Mouse (Mus musculus) lung, embryonic 15.5 days (tissue): ENCODE measurements around the gene Adgrb2. TPM values are rescaled to one million over a fixed set of nuclear protein-coding genes. Genes with fewer than 3 reads are reported as not detected.

Experiments used
- ATAC-seq: fragments of 200-750 bp; cut with Nextera tagmentation; 2 replicates; pipeline ENCODE4 v1.8.0; 2017; ENCODE audit warnings: moderate number of reproducible peaks, borderline replicate concordance; ENCODE audit not compliant: low FRiP score, low TSS enrichment; ENCODE audit errors: extremely low read depth
- H3K27ac ChIP-seq: fragments of 300-500 bp; sonication (generic); 2 replicates; pipeline ENCODE4 v1.5.1; 2015; ENCODE audit warnings: moderate library complexity, mild to moderate bottlenecking, inconsistent platforms
- H3K27me3 ChIP-seq: fragments of 300-500 bp; sonication (generic); 2 replicates; pipeline ENCODE4 v1.6.1; 2015; ENCODE audit warnings: inconsistent platforms
- H3K36me3 ChIP-seq: fragments of 300-500 bp; sonication (generic); 2 replicates; pipeline ENCODE4 v1.6.1; 2015; ENCODE audit warnings: inconsistent platforms
- H3K4me1 ChIP-seq: fragments of 300-500 bp; sonication (generic); 2 replicates; pipeline ENCODE4 v1.6.1; 2015; ENCODE audit warnings: inconsistent platforms
- H3K4me2 ChIP-seq: fragments of 300-500 bp; sonication (generic); 2 replicates; pipeline ENCODE4 v1.6.1; 2015; ENCODE audit warnings: inconsistent platforms, mild to moderate bottlenecking, moderate library complexity
- H3K4me3 ChIP-seq: fragments of 300-500 bp; sonication (generic); 2 replicates; pipeline ENCODE4 v1.5.1; 2015; ENCODE audit warnings: mild to moderate bottlenecking, inconsistent platforms
- H3K9ac ChIP-seq: fragments of 300-500 bp; sonication (generic); 2 replicates; pipeline ENCODE4 v1.6.1; 2015; ENCODE audit warnings: inconsistent platforms
- H3K9me3 ChIP-seq: fragments of 300-500 bp; sonication (generic); 2 replicates; pipeline ENCODE4 v1.6.1; 2016; ENCODE audit warnings: inconsistent platforms
- WGBS: fragments of 180-500 bp; shearing (Covaris S2); methylation state at CpG from one replicate; pipeline ENCODE4 v1.1.7; 2015; 5-methylcytosine and 5-hydroxymethylcytosine counted together
- polyA plus RNA-seq: library from polyadenylated mRNA; unstranded; fragments of >200 nt; fragmentation: Nextera tagmentation; extraction: Ambion mirVana; gene quantifications from 2 replicates; pipeline ENCODE4 v1.2.1, GENCODE M21; 2015

Gene Adgrb2
- polyA plus RNA-seq, 1 experiment from 2014 or later = 1.6 TPM

- H3K4me3 ChIP-seq = 0 out of 2 replicates have a peak overlapping the region, but pooled peaks have one; percentile 0
- H3K36me3 ChIP-seq = no peaks in the 10 kb centered on the region
- H3K4me2 ChIP-seq = peak overlapping the region; percentile 51
- H3K9me3 ChIP-seq = no peaks in the 10 kb centered on the region
- no peak overlapping the region; the same call in 1 of the 2 replicates for H3K9ac ChIP-seq
- peak; percentile 91 for ATAC-seq
- peak overlapping the region; percentile 75 for H3K27ac ChIP-seq
- WGBS = 2% methylated on average over 23 of the region's 23 CpGs
- peaks cover 20% of the 10 kb centered on the region; the same call in 1 of the 2 replicates for H3K27me3 ChIP-seq
- H3K4me1 ChIP-seq = peaks cover 19% of the 10 kb centered on the region
Measured at GRCm38 (mm10) chr4:130036573-130037401, 52.1 kb downstream of the Adgrb2 start.

GRCm38 (mm10) chr4:130039351-130039750, 54.7 kb downstream of the Adgrb2 start:
- Histone ChIP-seq H3K9ac (no peak overlapping the region), H3K27me3 (peaks cover 12% of the 10 kb centered on the region; the same call in 1 of the 2 replicates), H3K4me2 (no peak overlapping the region), H3K4me1 (peaks cover 24% of the 10 kb centered on the region), H3K36me3 (no peaks in the 10 kb centered on the region), H3K27ac (no peak overlapping the region), H3K9me3 (no peaks in the 10 kb centered on the region), H3K4me3 (no peak overlapping the region)
- no peak for ATAC-seq
- 28% methylated on average over 5 of the region's 5 CpGs for WGBS

GRCm38 (mm10) chr4:130041076-130041475, 56.4 kb downstream of the Adgrb2 start:
- peaks cover 32% of the 10 kb centered on the region for H3K4me1 ChIP-seq
- no peak overlapping the region for H3K4me2 ChIP-seq
- H3K4me3 ChIP-seq = no peak overlapping the region
- H3K36me3 ChIP-seq = no peaks in the 10 kb centered on the region
- H3K27ac ChIP-seq = no peak overlapping the region
- H3K27me3 ChIP-seq = no peaks in the 10 kb centered on the region
- H3K9me3 ChIP-seq = no peaks in the 10 kb centered on the region
- 85% methylated on average over 11 of the region's 11 CpGs for WGBS
- H3K9ac ChIP-seq = no peak overlapping the region
- no peak for ATAC-seq

- Histone ChIP-seq H3K9me3 (no peaks in the 10 kb centered on the region), H3K36me3 (no peaks in the 10 kb centered on the region), H3K4me2 (no peak overlapping the region), H3K9ac (no peak overlapping the region), H3K27ac (no peak overlapping the region), H3K4me1 (peaks cover 44% of the 10 kb centered on the region), H3K4me3 (no peak overlapping the region), H3K27me3 (no peaks in the 10 kb centered on the region)
- ATAC-seq = no peak
- WGBS = 81% methylated on average over 9 of the region's 9 CpGs
Measured at GRCm38 (mm10) chr4:130044211-130044610, 59.5 kb downstream of the Adgrb2 start.

- Histone ChIP-seq H3K4me3 (no peak overlapping the region), H3K9me3 (no peaks in the 10 kb centered on the region), H3K27me3 (no peaks in the 10 kb centered on the region), H3K36me3 (no peaks in the 10 kb centered on the region), H3K4me1 (peaks cover 58% of the 10 kb centered on the region), H3K9ac (no peak overlapping the region), H3K4me2 (peak overlapping the region; percentile 21; the same call in 1 of the 2 replicates), H3K27ac (peak overlapping the region; percentile 95)
- ATAC-seq = peak; percentile 20; the same call in 1 of the 2 replicates
- 16% methylated on average over 14 of the region's 14 CpGs for WGBS
Measured at GRCm38 (mm10) chr4:130045609-130046008, 60.9 kb downstream of the Adgrb2 start.

- Histone ChIP-seq H3K4me1 (peaks cover 58% of the 10 kb centered on the region), H3K9me3 (no peaks in the 10 kb centered on the region), H3K4me2 (peak within 1 kb of the TSS; percentile 88), H3K27ac (peak within 1 kb of the TSS; percentile 95), H3K9ac (peak within 1 kb of the TSS; percentile 70), H3K27me3 (no peaks in the 10 kb centered on the region), H3K4me3 (peak within 1 kb of the TSS; percentile 47), H3K36me3 (no peaks in the 10 kb centered on the region)
- WGBS = 2% methylated on average over 46 of the region's 46 CpGs
- ATAC-seq = peak; percentile 90
Measured at GRCm38 (mm10) chr4:130047331-130048202, 62.9 kb downstream of the Adgrb2 start, which contains the start of gene Col16a1. Gene Col16a1 (plus strand): TSS chr4:130047840.

- Histone ChIP-seq H3K9me3 (no peaks in the 10 kb centered on the region), H3K27me3 (no peaks in the 10 kb centered on the region), H3K9ac (peak overlapping the region; percentile 70), H3K4me1 (peaks cover 63% of the 10 kb centered on the region), H3K4me2 (peak overlapping the region; percentile 88), H3K4me3 (peak overlapping the region; percentile 47), H3K36me3 (no peaks in the 10 kb centered on the region), H3K27ac (peak overlapping the region; percentile 95)
- ATAC-seq = peak; percentile 1; the same call in 1 of the 2 replicates
- 24% methylated on average over 4 of the region's 4 CpGs for WGBS
Measured at GRCm38 (mm10) chr4:130048203-130048479, 63.5 kb downstream of the Adgrb2 start.

GRCm38 (mm10) chr4:130050056-130050824, 65.6 kb downstream of the Adgrb2 start:
- H3K9ac ChIP-seq = 0 out of 2 replicates have a peak overlapping the region, but pooled peaks have one; percentile 4
- H3K36me3 ChIP-seq = no peaks in the 10 kb centered on the region
- H3K9me3 ChIP-seq = no peaks in the 10 kb centered on the region
- peaks cover 62% of the 10 kb centered on the region for H3K4me1 ChIP-seq
- ATAC-seq = peak; percentile 28; the same call in 1 of the 2 replicates
- H3K27ac ChIP-seq = peak overlapping the region; percentile 75
- H3K4me2 ChIP-seq = peak overlapping the region; percentile 88
- no peak overlapping the region for H3K4me3 ChIP-seq
- H3K27me3 ChIP-seq = no peaks in the 10 kb centered on the region
- whole genome bisulfite sequencing = 58% methylated on average over 8 of the region's 8 CpGs

- no peak for ATAC-seq
- Histone ChIP-seq H3K4me3 (no peak overlapping the region), H3K27me3 (no peaks in the 10 kb centered on the region), H3K4me2 (no peak overlapping the region), H3K36me3 (no peaks in the 10 kb centered on the region), H3K27ac (no peak overlapping the region), H3K9me3 (no peaks in the 10 kb centered on the region), H3K4me1 (peaks cover 42% of the 10 kb centered on the region), H3K9ac (no peak overlapping the region)
- WGBS = 88% methylated on average over 3 of the region's 3 CpGs
Measured at GRCm38 (mm10) chr4:130052283-130052682, 67.6 kb downstream of the Adgrb2 start.

- H3K4me2 ChIP-seq = no peak overlapping the region
- H3K9me3 ChIP-seq = no peaks in the 10 kb centered on the region
- ATAC-seq = no peak
- H3K4me3 ChIP-seq = no peak overlapping the region
- no peaks in the 10 kb centered on the region for H3K36me3 ChIP-seq
- no peaks in the 10 kb centered on the region for H3K27me3 ChIP-seq
- 70% methylated on average over 9 of the region's 9 CpGs for WGBS
- peaks cover 37% of the 10 kb centered on the region for H3K4me1 ChIP-seq
- H3K27ac ChIP-seq = no peak overlapping the region
- H3K9ac ChIP-seq = no peak overlapping the region
Measured at GRCm38 (mm10) chr4:130053111-130053510, 68.4 kb downstream of the Adgrb2 start.

- peaks cover 21% of the 10 kb centered on the region for H3K4me1 ChIP-seq
- H3K4me3 ChIP-seq = no peak overlapping the region
- ATAC-seq = no peak
- H3K27me3 ChIP-seq = no peaks in the 10 kb centered on the region
- no peak overlapping the region for H3K9ac ChIP-seq
- no peaks in the 10 kb centered on the region for H3K36me3 ChIP-seq
- no peaks in the 10 kb centered on the region for H3K9me3 ChIP-seq
- no peak overlapping the region for H3K27ac ChIP-seq
- WGBS = 33% methylated on average over 1 of the region's 1 CpGs
- no peak overlapping the region for H3K4me2 ChIP-seq
Measured at GRCm38 (mm10) chr4:130054727-130055126, 70.1 kb downstream of the Adgrb2 start.
